Mouse (Mus musculus) lung, adult 10 weeks (tissue): ENCODE measurements around the gene Slc9b1. TPM values are rescaled to one million over a fixed set of nuclear protein-coding genes. Genes with fewer than 3 reads are reported as not detected.

ENCODE experiments used
- polyA plus RNA-seq: library from polyadenylated mRNA; stranded (reverse); fragments of 350-450 nt; fragmentation: Illumina TruSeq; extraction: RNeasy Lipid Tissue Mini Kit (QIAGEN cat#74804); gene quantifications from one replicate; pipeline ENCODE4 v1.2.3, GENCODE M21; 2014; ENCODE audit warnings: low read depth, low replicate concordance; ENCODE audit not compliant: insufficient read depth

Gene Slc9b1
- polyA plus RNA-seq: 0.28 TPM

GRCm38 (mm10) chr3:135347739-135348264 lies at the start of gene Slc9b1:
TSS of gene Slc9b1 (plus strand) at chr3:135348029.

GRCm38 (mm10) chr3:135307411-135308259 lies 40.2 kb upstream of the Slc9b1 start, which contains the start of gene Slc9b2:
TSS of gene Slc9b2 (plus strand) at chr3:135307700.

GRCm38 (mm10) chr3:135423608-135424212 lies 75.9 kb downstream of the Slc9b1 start, which contains the start of gene Cisd2:
TSS of gene Cisd2 (minus strand) at chr3:135423925.

DNA sequence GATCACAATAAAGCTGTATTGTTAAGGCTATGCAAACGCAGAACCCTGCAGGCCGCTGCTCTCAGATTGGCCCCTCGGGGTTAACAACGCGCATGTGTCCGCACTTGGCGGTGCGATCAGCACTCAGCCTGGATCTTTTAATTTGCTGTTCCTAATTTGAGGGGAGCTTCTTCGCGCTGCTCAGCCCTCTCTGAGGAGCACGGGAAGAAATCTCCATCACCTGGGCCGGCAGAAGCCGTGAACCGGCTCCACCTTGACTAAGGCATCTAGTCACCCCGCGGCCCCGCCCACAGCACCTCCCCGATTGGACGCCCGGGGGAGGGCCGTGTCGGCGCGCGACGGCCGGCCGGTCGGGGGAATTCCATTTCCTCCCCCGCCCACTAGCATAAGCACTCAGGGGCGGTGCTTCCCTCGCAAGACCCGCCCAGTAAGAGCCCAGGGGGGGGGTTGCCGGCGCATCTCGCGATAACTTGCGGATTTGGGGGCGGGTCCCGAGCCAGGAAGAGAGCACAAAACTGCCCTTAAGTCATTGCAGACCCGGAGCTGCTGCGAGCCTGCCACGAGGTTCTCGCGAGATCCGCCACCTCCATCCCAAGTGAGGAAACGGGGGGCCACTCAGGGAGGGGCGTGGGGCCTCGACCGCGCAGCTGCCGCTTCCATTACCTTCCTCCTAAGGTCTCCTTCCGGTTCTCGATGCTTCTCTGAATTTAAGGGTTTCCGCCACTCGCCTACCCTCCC lies 90.1 kb downstream of the Slc9b1 start, which contains the start of gene Ube2d3:
Gene Ube2d3, plus strand, starts transcription at position 392 of the 738 bp plus-strand sequence.

Other genes with a start within 250 kb of the Slc9b1 start
- 0.23 TPM for gene Cenpe, start 135.5 kb upstream of the Slc9b1 start, polyA plus RNA-seq
- 2.5 TPM for gene Bdh2, start 66.8 kb upstream of the Slc9b1 start, polyA plus RNA-seq
- gene Slc9b2, start 40.3 kb upstream of the Slc9b1 start, polyA plus RNA-seq: 0.69 TPM
- 24.4 TPM for gene Cisd2, start 75.9 kb downstream of the Slc9b1 start, polyA plus RNA-seq
- 220 TPM for gene Ube2d3, start 90.1 kb downstream of the Slc9b1 start, polyA plus RNA-seq
- 10.5 TPM for gene Manba, start 137.6 kb downstream of the Slc9b1 start, polyA plus RNA-seq